Mouse (Mus musculus) kidney, adult 2 months (tissue): ENCODE results near the gene Ccdc162.

Experiments
- CTCF ChIP-seq: fragments of 200-500 bp; conservative IDR thresholded peaks from 2 replicates; pipeline ENCODE4 v1.5.1; 2011; ENCODE audit warnings: low read depth, mild to moderate bottlenecking, control low read depth, low read length, moderate library complexity, mixed read lengths; ENCODE audit not compliant: insufficient read depth, insufficient read length
- POLR2A ChIP-seq: fragments of 200-500 bp; IDR thresholded peaks from one replicate; pipeline ENCODE4 v1.6.1; 2011; ENCODE audit warnings: low read depth, low read length, control low read depth

GRCm38 (mm10) chr10:41676661-41677061 is 39.8 kb downstream of the Ccdc162 start:
- TF ChIP-seq POLR2A (no peak), CTCF (no peak)
